Mouse (Mus musculus): ENCODE measurements at regions not wholly inside any gene's neighbourhood (a gene's known extent, or its start where the extent isn't known, plus 50 kb on each side); places are given as distances from the start of the nearest gene placed in this dataset.

DNA sequence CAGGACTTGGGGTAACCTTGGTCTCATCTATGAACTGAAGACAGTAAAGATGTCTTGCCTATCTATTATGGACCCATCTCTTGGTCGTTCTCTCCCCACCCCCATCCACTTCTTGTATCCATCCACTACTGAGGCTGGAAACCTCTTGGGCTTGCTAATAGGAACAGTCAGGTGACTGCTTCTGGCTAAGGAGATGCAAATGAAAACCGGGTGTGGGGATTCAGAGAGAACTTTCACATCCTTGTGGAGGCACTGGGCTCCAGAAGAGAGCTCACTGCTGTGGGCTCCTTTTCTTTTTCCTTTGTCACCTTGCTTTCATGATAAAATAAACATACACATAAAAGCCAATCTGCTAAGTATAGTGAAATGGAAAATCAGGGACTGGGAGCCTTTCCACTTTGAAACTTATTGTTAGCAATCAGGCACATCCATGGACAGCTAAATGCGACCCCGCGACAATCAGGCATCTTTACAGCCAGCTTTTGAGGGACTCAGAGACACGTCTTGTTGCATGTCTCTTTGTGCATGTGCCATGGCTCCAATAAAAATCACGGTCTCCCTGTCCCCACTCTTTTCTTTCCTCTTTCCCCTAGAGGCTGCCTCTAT is 115.0 kb upstream of the Plxnc1 start:
- Histone ChIP-seq H3K4me1 (replicated peaks; ENCODE audit: insufficient read depth, low read length) (no peaks in the 10 kb centered on the region), H3K27me3 (ENCODE audit: insufficient read depth, low read length) (no peaks in the 10 kb centered on the region), H3K9me3 (replicated peaks; ENCODE audit: low read length) (no peaks in the 10 kb centered on the region), H3K27ac (no peak overlapping the region), H3K36me3 (ENCODE audit: insufficient read depth, low read length) (no peaks in the 10 kb centered on the region), H3K4me2 (ENCODE audit: low read length) (no peak overlapping the region), H3K4me3 (replicated peaks; ENCODE audit: low read depth, low read length) (no peak overlapping the region), H3K9ac (ENCODE audit: low read depth, low read length) (no peak overlapping the region)
- DNase-seq (ENCODE audit: low spot score) (no peak), ATAC-seq (replicated peaks; ENCODE audit: low FRiP score, low read depth) (no peak)
- TF ChIP-seq CTCF (IDR thresholded peaks at IDR 0.05; ENCODE audit: low read depth), result no peak
- 72% methylated on average over 7 of the region's 7 CpGs for WGBS

DNA sequence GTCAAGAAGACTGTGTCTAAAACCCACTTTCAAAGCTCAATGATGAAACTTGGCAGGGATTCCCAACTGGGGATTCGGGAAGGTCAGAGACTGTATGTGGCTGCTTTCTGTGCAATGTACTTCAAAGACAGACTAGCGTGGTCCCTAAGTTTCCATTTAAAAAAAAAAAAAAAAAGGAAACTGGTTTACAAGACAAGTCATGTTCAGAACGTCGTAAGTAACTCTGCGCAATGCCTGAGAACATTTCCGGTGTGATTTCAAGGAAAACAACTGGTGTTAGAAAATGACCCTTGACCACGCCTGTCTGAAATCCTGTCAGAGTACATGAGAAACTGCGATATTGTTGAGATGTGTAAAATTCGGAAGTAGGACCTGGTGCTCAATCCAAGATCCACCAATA is 114.4 kb upstream of the Plxnc1 start:
- Histone ChIP-seq H3K9me3 (replicated peaks; ENCODE audit: low read length) (no peaks in the 10 kb centered on the region), H3K27me3 (ENCODE audit: insufficient read depth, low read length) (no peaks in the 10 kb centered on the region), H3K4me1 (replicated peaks; ENCODE audit: insufficient read depth, low read length) (no peaks in the 10 kb centered on the region), H3K4me2 (ENCODE audit: low read length) (no peak overlapping the region), H3K36me3 (ENCODE audit: insufficient read depth, low read length) (no peaks in the 10 kb centered on the region), H3K27ac (no peak overlapping the region), H3K9ac (ENCODE audit: low read depth, low read length) (no peak overlapping the region), H3K4me3 (replicated peaks; ENCODE audit: low read depth, low read length) (no peak overlapping the region)
- 77% methylated on average over 9 of the region's 9 CpGs for WGBS
- no peak for ATAC-seq (replicated peaks; ENCODE audit: low FRiP score, low read depth)
- no peak for TF ChIP-seq CTCF (IDR thresholded peaks at IDR 0.05; ENCODE audit: low read depth)
- no peak for DNase-seq (ENCODE audit: low spot score)

DNA sequence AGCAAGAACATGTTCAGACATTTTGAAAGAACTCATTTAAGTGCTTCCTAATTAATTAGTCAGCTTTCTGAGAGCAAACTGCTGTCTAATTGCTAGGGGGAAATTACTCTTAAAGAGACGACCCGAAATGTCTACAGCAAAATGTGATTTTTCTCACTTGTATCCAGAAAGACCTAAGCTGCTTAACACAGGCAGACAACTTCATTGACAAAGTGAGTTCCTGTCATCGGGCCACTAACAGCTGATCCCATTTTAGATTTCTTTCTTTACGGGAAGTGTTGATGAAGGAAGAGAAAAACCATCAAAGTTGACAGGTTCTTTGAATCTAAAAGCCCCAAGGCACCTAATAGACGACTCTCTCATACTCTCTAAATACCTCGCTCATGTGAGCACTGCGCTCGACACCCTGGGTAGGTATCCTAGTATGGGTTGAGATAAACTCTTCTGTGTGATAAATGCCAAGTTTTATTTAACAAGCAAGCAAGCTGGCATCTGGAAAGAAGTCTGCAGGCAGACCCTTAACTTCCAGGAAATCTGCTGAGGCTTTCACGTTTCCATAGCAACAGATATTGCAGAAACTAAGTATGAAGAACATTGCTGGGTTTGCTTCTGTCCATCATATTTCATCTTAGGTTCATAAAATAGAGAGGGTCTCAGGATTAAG is 112.5 kb upstream of the Plxnc1 start:
- WGBS, result 74% methylated on average over 9 of the region's 9 CpGs
- no peak overlapping the region for H3K4me2 ChIP-seq (ENCODE audit: low read length)
- DNase-seq (ENCODE audit: low spot score) (no peak), ATAC-seq (replicated peaks; ENCODE audit: low FRiP score, low read depth) (no peak)
- H3K9ac ChIP-seq (ENCODE audit: low read depth, low read length), result no peak overlapping the region
- no peak overlapping the region for H3K4me3 ChIP-seq (replicated peaks; ENCODE audit: low read depth, low read length)
- no peaks in the 10 kb centered on the region for H3K4me1 ChIP-seq (replicated peaks; ENCODE audit: insufficient read depth, low read length)
- no peaks in the 10 kb centered on the region for H3K27me3 ChIP-seq (ENCODE audit: insufficient read depth, low read length)
- no peak for TF ChIP-seq CTCF (IDR thresholded peaks at IDR 0.05; ENCODE audit: low read depth)
- H3K27ac ChIP-seq, result no peak overlapping the region
- H3K36me3 ChIP-seq (ENCODE audit: insufficient read depth, low read length), result no peaks in the 10 kb centered on the region
- H3K9me3 ChIP-seq (replicated peaks; ENCODE audit: low read length), result no peaks in the 10 kb centered on the region

GRCm38 (mm10) chr10:95056541-95056940 is 111.9 kb upstream of the Plxnc1 start:
- H3K4me3 ChIP-seq (replicated peaks; ENCODE audit: low read depth, low read length), result no peak overlapping the region
- H3K27ac ChIP-seq, result no peak overlapping the region
- H3K9ac ChIP-seq (ENCODE audit: low read depth, low read length), result no peak overlapping the region
- DNase-seq (ENCODE audit: low spot score) (no peak), ATAC-seq (replicated peaks; ENCODE audit: low FRiP score, low read depth) (no peak)
- H3K36me3 ChIP-seq (ENCODE audit: insufficient read depth, low read length), result no peaks in the 10 kb centered on the region
- H3K4me2 ChIP-seq (ENCODE audit: low read length), result no peak overlapping the region
- no peaks in the 10 kb centered on the region for H3K9me3 ChIP-seq (replicated peaks; ENCODE audit: low read length)
- no peaks in the 10 kb centered on the region for H3K4me1 ChIP-seq (replicated peaks; ENCODE audit: insufficient read depth, low read length)
- no peak for TF ChIP-seq CTCF (IDR thresholded peaks at IDR 0.05; ENCODE audit: low read depth)
- no peaks in the 10 kb centered on the region for H3K27me3 ChIP-seq (ENCODE audit: insufficient read depth, low read length)
- WGBS, result 66% methylated on average over 4 of the region's 4 CpGs

- no peak for ATAC-seq (replicated peaks; ENCODE audit: low FRiP score, low read depth)
- Histone ChIP-seq H3K9me3 (replicated peaks; ENCODE audit: low read length) (no peaks in the 10 kb centered on the region), H3K36me3 (ENCODE audit: insufficient read depth, low read length) (no peaks in the 10 kb centered on the region), H3K27me3 (ENCODE audit: insufficient read depth, low read length) (no peaks in the 10 kb centered on the region), H3K27ac (no peak overlapping the region), H3K4me3 (replicated peaks; ENCODE audit: low read depth, low read length) (no peak overlapping the region), H3K4me2 (ENCODE audit: low read length) (no peak overlapping the region), H3K4me1 (replicated peaks; ENCODE audit: insufficient read depth, low read length) (no peaks in the 10 kb centered on the region), H3K9ac (ENCODE audit: low read depth, low read length) (no peak overlapping the region)
- no peak for TF ChIP-seq CTCF (IDR thresholded peaks at IDR 0.05; ENCODE audit: low read depth)
- WGBS, result 89% methylated on average over 3 of the region's 3 CpGs
- no peak for DNase-seq (ENCODE audit: low spot score)
Measured at GRCm38 (mm10) chr10:95054869-95055268, 110.2 kb upstream of the Plxnc1 start.

- no peak overlapping the region for H3K27ac ChIP-seq
- ATAC-seq (replicated peaks; ENCODE audit: low FRiP score, low read depth), result no peak
Measured at GRCm38 (mm10) chr10:95048790-95049189, 104.2 kb upstream of the Plxnc1 start.

More at GRCm38 (mm10) chr10:95048790-95049189, 104.2 kb upstream of the Plxnc1 start:
- H3K27me3 ChIP-seq (ENCODE audit: insufficient read depth, low read length), result no peaks in the 10 kb centered on the region
- no peak overlapping the region for H3K9ac ChIP-seq (ENCODE audit: low read depth, low read length)
- WGBS, result 73% methylated on average over 5 of the region's 5 CpGs
- H3K4me3 ChIP-seq (replicated peaks; ENCODE audit: low read depth, low read length), result no peak overlapping the region
- TF ChIP-seq CTCF (IDR thresholded peaks at IDR 0.05; ENCODE audit: low read depth), result no peak
- no peaks in the 10 kb centered on the region for H3K36me3 ChIP-seq (ENCODE audit: insufficient read depth, low read length)
- H3K4me2 ChIP-seq (ENCODE audit: low read length), result no peak overlapping the region
- no peaks in the 10 kb centered on the region for H3K9me3 ChIP-seq (replicated peaks; ENCODE audit: low read length)
- no peaks in the 10 kb centered on the region for H3K4me1 ChIP-seq (replicated peaks; ENCODE audit: insufficient read depth, low read length)
- DNase-seq (ENCODE audit: low spot score), result no peak
